Mouse (Mus musculus): ENCODE results near the gene Stx4a. TPM values are rescaled to one million over a fixed set of nuclear protein-coding genes. Genes with fewer than 3 reads are reported as not detected.
"Not testable (repeated sequence)": the region's sequence is repeated elsewhere in the genome, so short reads cannot be mapped to it uniquely, and the experiment has no call there.

The Stx4a gene
- polyA plus RNA-seq, 1 experiment: 19.4 TPM

- H3K4me3 ChIP-seq (ENCODE audit: control insufficient read depth, low read depth, low read length): no peak overlapping the region
- no peaks in the 10 kb centered on the region for H3K36me3 ChIP-seq (ENCODE audit: control insufficient read depth, insufficient read depth, low read length)
- no peak for TF ChIP-seq CTCF (IDR thresholded peaks at IDR 0.05; ENCODE audit: control insufficient read depth, insufficient read depth, insufficient replicate concordance, low read depth, low read length)
- TF ChIP-seq POLR2A (IDR thresholded peaks at IDR 0.05; ENCODE audit: control insufficient read depth, low read depth, low read length): no peak
- peaks cover 17% of the 10 kb centered on the region for H3K4me1 ChIP-seq (ENCODE audit: control insufficient read depth, insufficient read depth, low read length)
- H3K27me3 ChIP-seq (ENCODE audit: control insufficient read depth, insufficient read depth, low read length): no peaks in the 10 kb centered on the region
- H3K27ac ChIP-seq (ENCODE audit: control insufficient read depth, insufficient read depth, low read depth, low read length): no peak overlapping the region
These were observed 70.4 kb downstream of the Stx4a start for GRCm38 (mm10) chr7:127894480-127894879.

GRCm38 (mm10) chr7:127895442-127895841 is 71.3 kb downstream of the Stx4a start, which contains the start of the genes Gm21974 and Vkorc1:
TSS of gene Gm21974 (minus strand) at chr7:127895454.
TSS of gene Vkorc1 (minus strand) at chr7:127895617.
- Histone ChIP-seq H3K4me3 (ENCODE audit: control insufficient read depth, low read depth, low read length) (peak within 1 kb of the TSS; percentile 76), H3K4me1 (ENCODE audit: control insufficient read depth, insufficient read depth, low read length) (peaks cover 17% of the 10 kb centered on the region), H3K36me3 (ENCODE audit: control insufficient read depth, insufficient read depth, low read length) (no peaks in the 10 kb centered on the region), H3K27me3 (ENCODE audit: control insufficient read depth, insufficient read depth, low read length) (no peaks in the 10 kb centered on the region), H3K27ac (ENCODE audit: control insufficient read depth, insufficient read depth, low read depth, low read length) (peak within 1 kb of the TSS; percentile 8; the same call in 1 of the 2 replicates)
- TF ChIP-seq POLR2A (IDR thresholded peaks at IDR 0.05; ENCODE audit: control insufficient read depth, low read depth, low read length) (peak; percentile 60; the same call in 1 of the 2 replicates), CTCF (IDR thresholded peaks at IDR 0.05; ENCODE audit: control insufficient read depth, insufficient read depth, insufficient replicate concordance, low read depth, low read length) (peak; percentile 24; the same call in 1 of the 2 replicates)

DNA sequence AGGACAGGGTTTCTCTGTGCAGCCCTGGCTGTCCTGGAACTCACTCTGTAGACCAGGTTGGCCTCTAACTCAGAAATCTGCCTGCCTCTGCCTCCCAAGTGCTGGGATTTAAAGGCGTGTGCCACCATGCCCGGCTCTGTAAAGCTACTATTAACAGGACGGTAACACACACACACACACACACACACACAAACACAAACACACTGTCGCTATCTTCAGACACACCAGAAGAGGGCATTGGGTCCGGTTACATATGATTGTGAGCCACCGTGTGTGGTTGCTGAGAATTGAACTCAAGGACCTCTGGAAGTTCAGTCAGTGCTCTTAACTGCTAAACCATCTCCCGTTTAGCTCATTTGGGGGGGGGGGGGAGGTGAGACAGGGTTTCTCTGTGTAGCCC is 71.8 kb downstream of the Stx4a start:
- H3K27ac ChIP-seq (ENCODE audit: control insufficient read depth, insufficient read depth, low read depth, low read length); H3K36me3 ChIP-seq (ENCODE audit: control insufficient read depth, insufficient read depth, low read length); H3K27me3 ChIP-seq (ENCODE audit: control insufficient read depth, insufficient read depth, low read length): not testable (repeated sequence)
- peaks cover 17% of the 10 kb centered on the region for H3K4me1 ChIP-seq (ENCODE audit: control insufficient read depth, insufficient read depth, low read length)
- peak overlapping the region; percentile 76 for H3K4me3 ChIP-seq (ENCODE audit: control insufficient read depth, low read depth, low read length)

DNA sequence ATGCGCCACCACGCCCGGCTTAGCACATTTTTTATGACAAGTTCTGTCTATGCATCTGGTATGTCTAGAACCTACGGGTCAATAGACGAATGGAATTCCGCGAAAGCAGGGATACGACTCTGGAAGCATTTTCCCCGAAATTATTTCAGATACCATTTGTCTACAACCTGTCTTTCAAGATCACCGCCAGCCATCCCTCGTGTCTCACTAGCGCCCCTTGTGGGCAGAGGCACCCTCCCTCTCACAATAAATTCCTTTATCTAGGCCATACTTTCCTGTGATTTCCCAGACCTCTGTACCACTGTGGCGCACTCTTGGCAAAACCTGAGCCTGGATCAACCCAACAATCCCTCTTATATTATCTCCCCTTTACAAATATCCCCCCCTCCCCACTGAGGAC is 72.3 kb downstream of the Stx4a start:
- H3K27ac ChIP-seq (ENCODE audit: control insufficient read depth, insufficient read depth, low read depth, low read length): 0 out of 2 replicates have a peak overlapping the region, but pooled peaks have one; percentile 8
- H3K4me3 ChIP-seq (ENCODE audit: control insufficient read depth, low read depth, low read length): no peak overlapping the region
- TF ChIP-seq CTCF (IDR thresholded peaks at IDR 0.05; ENCODE audit: control insufficient read depth, insufficient read depth, insufficient replicate concordance, low read depth, low read length) (peak; percentile 85; the same call in 1 of the 2 replicates), POLR2A (IDR thresholded peaks at IDR 0.05; ENCODE audit: control insufficient read depth, low read depth, low read length) (no peak)
- no peaks in the 10 kb centered on the region for H3K36me3 ChIP-seq (ENCODE audit: control insufficient read depth, insufficient read depth, low read length)
- no peaks in the 10 kb centered on the region for H3K27me3 ChIP-seq (ENCODE audit: control insufficient read depth, insufficient read depth, low read length)
- peaks cover 17% of the 10 kb centered on the region for H3K4me1 ChIP-seq (ENCODE audit: control insufficient read depth, insufficient read depth, low read length)

DNA sequence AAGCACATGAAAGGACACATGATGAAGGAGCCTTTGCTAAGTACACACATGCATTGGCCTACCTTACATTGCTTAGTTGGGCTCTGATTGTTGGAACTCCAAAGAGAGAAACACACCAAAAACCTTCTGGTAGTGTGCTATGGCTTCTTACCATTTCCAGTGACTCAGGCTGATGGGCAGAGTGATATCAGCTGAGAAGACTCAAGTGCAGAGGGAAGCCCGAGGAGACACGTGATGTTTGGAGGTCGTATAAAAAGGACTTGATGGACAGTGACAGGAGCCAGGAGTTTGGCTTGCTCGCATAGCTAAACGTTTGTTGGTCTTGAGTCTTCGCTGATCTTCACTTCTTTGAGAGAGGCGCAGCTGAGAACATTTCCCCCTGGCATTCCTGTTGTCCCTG is 73.4 kb downstream of the Stx4a start:
- TF ChIP-seq CTCF (IDR thresholded peaks at IDR 0.05; ENCODE audit: control insufficient read depth, insufficient read depth, insufficient replicate concordance, low read depth, low read length) (no peak), POLR2A (IDR thresholded peaks at IDR 0.05; ENCODE audit: control insufficient read depth, low read depth, low read length) (no peak)
- no peaks in the 10 kb centered on the region for H3K36me3 ChIP-seq (ENCODE audit: control insufficient read depth, insufficient read depth, low read length)
- no peaks in the 10 kb centered on the region for H3K27me3 ChIP-seq (ENCODE audit: control insufficient read depth, insufficient read depth, low read length)
- peaks cover 17% of the 10 kb centered on the region for H3K4me1 ChIP-seq (ENCODE audit: control insufficient read depth, insufficient read depth, low read length)
- H3K4me3 ChIP-seq (ENCODE audit: control insufficient read depth, low read depth, low read length): no peak overlapping the region
- H3K27ac ChIP-seq (ENCODE audit: control insufficient read depth, insufficient read depth, low read depth, low read length): no peak overlapping the region

- H3K36me3 ChIP-seq (ENCODE audit: control insufficient read depth, insufficient read depth, low read length): no peaks in the 10 kb centered on the region
- TF ChIP-seq CTCF (IDR thresholded peaks at IDR 0.05; ENCODE audit: control insufficient read depth, insufficient read depth, insufficient replicate concordance, low read depth, low read length) (no peak), POLR2A (IDR thresholded peaks at IDR 0.05; ENCODE audit: control insufficient read depth, low read depth, low read length) (no peak)
- peaks cover 17% of the 10 kb centered on the region for H3K4me1 ChIP-seq (ENCODE audit: control insufficient read depth, insufficient read depth, low read length)
- H3K27me3 ChIP-seq (ENCODE audit: control insufficient read depth, insufficient read depth, low read length): no peaks in the 10 kb centered on the region
- H3K4me3 ChIP-seq (ENCODE audit: control insufficient read depth, low read depth, low read length): no peak overlapping the region
- no peak overlapping the region for H3K27ac ChIP-seq (ENCODE audit: control insufficient read depth, insufficient read depth, low read depth, low read length)
These were observed 74.3 kb downstream of the Stx4a start for GRCm38 (mm10) chr7:127898179-127898956.

Other genes starting within 250 kb of the Stx4a start
- 200 and 220 TPM in 2 replicates for gene Ccdc189, start 235.7 kb upstream of the Stx4a start, polyA plus RNA-seq (2012; rRNA removed)
- 56.5 and 63.5 TPM in 2 replicates for gene Rnf40, start 235.5 kb upstream of the Stx4a start, polyA plus RNA-seq (2012; rRNA removed)
- gene Zfp629, start 208.5 kb upstream of the Stx4a start, polyA plus RNA-seq (2012; rRNA removed): 10.4 and 14.9 TPM in 2 replicates
- 69.0 and 79.6 TPM in 2 replicates for gene Bcl7c, start 115.4 kb upstream of the Stx4a start, polyA plus RNA-seq (2012; rRNA removed)
- gene Ctf1, start 111.6 kb upstream of the Stx4a start, polyA plus RNA-seq (2012; rRNA removed): 4.7 and 5.1 TPM in 2 replicates
- 0.07 TPM in 1 of 2 replicates, not detected in the other for gene Ctf2, start 92.1 kb upstream of the Stx4a start, polyA plus RNA-seq (2012; rRNA removed)
- gene Fbxl19, start 79.8 kb upstream of the Stx4a start, polyA plus RNA-seq (2012; rRNA removed): 36.9 and 37.2 TPM in 2 replicates
- 13.8 and 13.9 TPM in 2 replicates for gene Orai3, start 54.5 kb upstream of the Stx4a start, polyA plus RNA-seq (2012; rRNA removed)
- 15.9 and 18.2 TPM in 2 replicates for gene Setd1a, start 47.6 kb upstream of the Stx4a start, polyA plus RNA-seq (2012; rRNA removed)
- not detected in 2 replicates for gene Gm49388, start 38.7 kb upstream of the Stx4a start, polyA plus RNA-seq (2012; rRNA removed)
- 6.1 and 7.1 TPM in 2 replicates for gene Hsd3b7, start 23.7 kb upstream of the Stx4a start, polyA plus RNA-seq (2012; rRNA removed)
- gene Stx1b, start 255 bp downstream of the Stx4a start, polyA plus RNA-seq (2012; rRNA removed): 2.2 and 2.4 TPM in 2 replicates
- gene Zfp646, start 51.9 kb downstream of the Stx4a start, polyA plus RNA-seq (2012; rRNA removed): 57.9 and 60.3 TPM in 2 replicates
- gene Zfp668, start 52.5 kb downstream of the Stx4a start, polyA plus RNA-seq (2012; rRNA removed): 3.2 TPM in 2 replicates
- gene Prss53, start 66.7 kb downstream of the Stx4a start, polyA plus RNA-seq (2012; rRNA removed): 0.76 and 0.88 TPM in 2 replicates
- gene Gm21974, start 71.2 kb downstream of the Stx4a start, polyA plus RNA-seq (2012; rRNA removed): not detected in 2 replicates
- 29.3 and 39.0 TPM in 2 replicates for gene Vkorc1, start 71.3 kb downstream of the Stx4a start, polyA plus RNA-seq (2012; rRNA removed)
- gene Bckdk, start 79.8 kb downstream of the Stx4a start, polyA plus RNA-seq (2012; rRNA removed): 7.9 and 10.6 TPM in 2 replicates
- gene Kat8, start 88.2 kb downstream of the Stx4a start, polyA plus RNA-seq (2012; rRNA removed): 98.4 and 105 TPM in 2 replicates
- gene Prss8, start 105.8 kb downstream of the Stx4a start, polyA plus RNA-seq (2012; rRNA removed): 0.26 and 4.0 TPM in 2 replicates
- gene Prss36, start 122.4 kb downstream of the Stx4a start, polyA plus RNA-seq (2012; rRNA removed): 5.9 and 6.3 TPM in 2 replicates
- 271 and 306 TPM in 2 replicates for gene Fus, start 143.2 kb downstream of the Stx4a start, polyA plus RNA-seq (2012; rRNA removed)
- gene Pycard, start 169.6 kb downstream of the Stx4a start, polyA plus RNA-seq (2012; rRNA removed): 2.9 and 3.1 TPM in 2 replicates
- 0.25 and 0.32 TPM in 2 replicates for gene Trim72, start 179.7 kb downstream of the Stx4a start, polyA plus RNA-seq (2012; rRNA removed)
- gene Itgam, start 238.3 kb downstream of the Stx4a start, polyA plus RNA-seq (2012; rRNA removed): 0.25 and 0.55 TPM in 2 replicates
- gene Gm49368, start 238.4 kb downstream of the Stx4a start, polyA plus RNA-seq (2012; rRNA removed): not detected in 2 replicates